Mouse (Mus musculus): Measurements from ENCODE around the gene Rbm17.

- TF ChIP-seq CTCF (IDR thresholded peaks at IDR 0.05; ENCODE audit: borderline replicate concordance, extremely low read depth, insufficient read depth, insufficient read length) (no peak), POLR2A (IDR thresholded peaks at IDR 0.05; ENCODE audit: borderline replicate concordance, extremely low read depth, insufficient read depth, insufficient read length, poor library complexity, severe bottlenecking) (no peak)
Observed at GRCm38 (mm10) chr2:11535966-11536365, 68.0 kb downstream of the Rbm17 start.

Measured in brain, embryonic 14.5 days (tissue).